Mouse (Mus musculus) lung, postnatal 0 days (tissue): Measurements from ENCODE around the gene BC028528. TPM values are rescaled to one million over a fixed set of nuclear protein-coding genes. Genes with fewer than 3 reads are reported as not detected.

Experiments used
- ATAC-seq: fragments of 200-750 bp; cut with Nextera tagmentation; 2 replicates; pipeline ENCODE4 v1.8.0; 2017; ENCODE audit warnings: moderate library complexity
- DNase-seq: peaks from one replicate; pipeline ENCODE4 v3.0.0-alpha.2; 2016; ENCODE audit warnings: low spot score
- H3K27ac ChIP-seq: fragments of 300-500 bp; sonication (generic); 2 replicates; pipeline ENCODE4 v1.5.1; 2014; ENCODE audit warnings: antibody characterized with exemption, mild to moderate bottlenecking, low read length, mixed read lengths
- H3K27me3 ChIP-seq: fragments of 300-500 bp; sonication (generic); replicated peaks from 2 replicates; pipeline ENCODE4 v1.6.1; 2014; ENCODE audit warnings: low read length, mixed read lengths; ENCODE audit not compliant: insufficient read depth
- H3K36me3 ChIP-seq: fragments of 300-500 bp; sonication (generic); 2 replicates; pipeline ENCODE4 v1.6.1; 2014; ENCODE audit warnings: low read length, mixed read lengths; ENCODE audit not compliant: insufficient read depth
- H3K4me1 ChIP-seq: fragments of 300-500 bp; sonication (generic); 2 replicates; pipeline ENCODE4 v1.6.1; 2014; ENCODE audit warnings: antibody characterized with exemption, low read depth, low read length, mixed read lengths; ENCODE audit not compliant: insufficient read depth
- H3K4me2 ChIP-seq: fragments of 300-500 bp; sonication (generic); replicated peaks from 2 replicates; pipeline ENCODE4 v1.6.1; 2014; ENCODE audit warnings: low read depth, mild to moderate bottlenecking, low read length, moderate library complexity, mixed read lengths
- H3K4me3 ChIP-seq: fragments of 300-500 bp; sonication (generic); 2 replicates; pipeline ENCODE4 v1.5.1; 2014; ENCODE audit warnings: low read depth, low read length
- H3K9ac ChIP-seq: fragments of 300-500 bp; sonication (generic); replicated peaks from 2 replicates; pipeline ENCODE4 v1.6.1; 2014; ENCODE audit warnings: low read depth, mild to moderate bottlenecking
- H3K9me3 ChIP-seq: fragments of 300-500 bp; sonication (generic); 2 replicates; pipeline ENCODE4 v1.6.1; 2016; ENCODE audit warnings: low read length, mixed read lengths
- CTCF ChIP-seq: IDR thresholded peaks from 2 replicates; pipeline ENCODE4 v1.5.1; 2016; ENCODE audit warnings: antibody characterized with exemption, mild to moderate bottlenecking
- EP300 ChIP-seq: IDR thresholded peaks from 2 replicates; pipeline ENCODE4 v1.6.1; 2016; ENCODE audit warnings: antibody characterized with exemption, mild to moderate bottlenecking, control low read depth
- WGBS: fragments of 180-500 bp; shearing (Covaris S2); extraction: QIAGEN DNeasy Blood & Tissue Kit; methylation state at CpG from one replicate; pipeline ENCODE4 v1.1.7; 2014; 5-methylcytosine and 5-hydroxymethylcytosine counted together
- polyA plus RNA-seq: library from polyadenylated mRNA; unstranded; fragments of >200 nt; fragmentation: Nextera tagmentation; extraction: Ambion mirVana; gene quantifications from 2 replicates; pipeline ENCODE4 v1.2.1, GENCODE M21; 2015

The BC028528 gene
- polyA plus RNA-seq, 1 experiment from 2014 or later = 247 TPM

GRCm38 (mm10) chr3:95881979-95882815, 9.6 kb downstream of the BC028528 start, which contains the start of gene Ciart:
Gene Ciart, minus strand, starts transcription at chr3:95882251.
- DNase-seq = peak; percentile 98
- WGBS = under 1% methylated on average over 60 of the region's 66 CpGs
- H3K9ac ChIP-seq = peak within 1 kb of the TSS; percentile 4; the same call in 1 of the 2 replicates
- peak within 1 kb of the TSS; percentile 82 for H3K4me2 ChIP-seq
- no peaks in the 10 kb centered on the region for H3K9me3 ChIP-seq
- peak; percentile 98 for ATAC-seq
- H3K36me3 ChIP-seq = no peaks in the 10 kb centered on the region
- H3K4me3 ChIP-seq = peak within 1 kb of the TSS; percentile 38
- H3K27ac ChIP-seq = peak within 1 kb of the TSS; percentile 52
- H3K4me1 ChIP-seq = peaks cover 11% of the 10 kb centered on the region; the same call in 1 of the 2 replicates
- no peak for TF ChIP-seq CTCF
- no peak for TF ChIP-seq EP300
- H3K27me3 ChIP-seq = no peaks in the 10 kb centered on the region

- DNase-seq (peak; percentile 52), ATAC-seq (no peak)
- H3K27ac ChIP-seq = no peak overlapping the region
- H3K9ac ChIP-seq = no peak overlapping the region
- no peak overlapping the region for H3K4me2 ChIP-seq
- H3K4me1 ChIP-seq = peaks cover 11% of the 10 kb centered on the region; the same call in 1 of the 2 replicates
- WGBS = 70% methylated on average over 4 of the region's 4 CpGs
- H3K9me3 ChIP-seq = no peaks in the 10 kb centered on the region
- TF ChIP-seq EP300 (no peak), CTCF (no peak)
- no peaks in the 10 kb centered on the region for H3K27me3 ChIP-seq
- no peak overlapping the region for H3K4me3 ChIP-seq
- no peaks in the 10 kb centered on the region for H3K36me3 ChIP-seq
Measured at GRCm38 (mm10) chr3:95879063-95879462, 12.7 kb downstream of the BC028528 start.

- no peak for TF ChIP-seq CTCF
- TF ChIP-seq EP300 = no peak
- H3K4me2 ChIP-seq = peak overlapping the region; percentile 75
- peaks cover 6% of the 10 kb centered on the region for H3K4me1 ChIP-seq
- DNase-seq = no peak
- H3K9ac ChIP-seq = peak overlapping the region; percentile 72
- no peaks in the 10 kb centered on the region for H3K36me3 ChIP-seq
- peak overlapping the region; percentile 71; the same call in 1 of the 2 replicates for H3K27ac ChIP-seq
- 69% methylated on average over 7 of the region's 7 CpGs for WGBS
- no peaks in the 10 kb centered on the region for H3K9me3 ChIP-seq
- H3K4me3 ChIP-seq = peak overlapping the region; percentile 57
- no peak for ATAC-seq
- no peaks in the 10 kb centered on the region for H3K27me3 ChIP-seq
Measured at GRCm38 (mm10) chr3:95872048-95872447, 19.8 kb downstream of the BC028528 start.

GRCm38 (mm10) chr3:95871392-95871867, 20.4 kb downstream of the BC028528 start, which contains the start of gene Mrps21:
Gene Mrps21, minus strand, starts transcription at chr3:95871519.
- DNase-seq = peak; percentile 96
- Histone ChIP-seq H3K27ac (peak within 1 kb of the TSS; percentile 71), H3K4me2 (peak within 1 kb of the TSS; percentile 75), H3K36me3 (no peaks in the 10 kb centered on the region), H3K9me3 (no peaks in the 10 kb centered on the region), H3K9ac (peak within 1 kb of the TSS; percentile 72), H3K4me1 (peaks cover 6% of the 10 kb centered on the region), H3K27me3 (no peaks in the 10 kb centered on the region), H3K4me3 (peak within 1 kb of the TSS; percentile 57)
- ATAC-seq = peak; percentile 98
- peak; percentile 32; the same call in 1 of the 2 replicates for TF ChIP-seq CTCF
- TF ChIP-seq EP300 = no peak
- WGBS = 0% methylated on average over 33 of the region's 33 CpGs

- peak overlapping the region; percentile 75 for H3K4me2 ChIP-seq
- peak overlapping the region; percentile 71 for H3K27ac ChIP-seq
- WGBS = 3% methylated on average over 15 of the region's 15 CpGs
- ATAC-seq = peak; percentile 46
- peak overlapping the region; percentile 72 for H3K9ac ChIP-seq
- no peaks in the 10 kb centered on the region for H3K9me3 ChIP-seq
- DNase-seq = no peak
- H3K36me3 ChIP-seq = no peaks in the 10 kb centered on the region
- H3K4me3 ChIP-seq = peak overlapping the region; percentile 57
- H3K27me3 ChIP-seq = no peaks in the 10 kb centered on the region
- H3K4me1 ChIP-seq = peaks cover 6% of the 10 kb centered on the region
- TF ChIP-seq CTCF = no peak
- TF ChIP-seq EP300 = no peak
Measured at GRCm38 (mm10) chr3:95870976-95871375, 20.8 kb downstream of the BC028528 start.

GRCm38 (mm10) chr3:95867408-95867807, 24.4 kb downstream of the BC028528 start:
- WGBS = 89% methylated on average over 2 of the region's 2 CpGs
- Histone ChIP-seq H3K27ac (no peak overlapping the region), H3K9me3 (no peaks in the 10 kb centered on the region), H3K36me3 (0 out of 2 replicates have a peak, but pooled peaks cover 8% of the 10 kb centered on the region), H3K27me3 (no peaks in the 10 kb centered on the region), H3K9ac (no peak overlapping the region), H3K4me1 (peaks cover 5% of the 10 kb centered on the region), H3K4me3 (no peak overlapping the region), H3K4me2 (no peak overlapping the region)
- TF ChIP-seq CTCF = no peak
- TF ChIP-seq EP300 = no peak
- DNase-seq (no peak), ATAC-seq (no peak)
